Mouse (Mus musculus) bone marrow, adult 2 months (tissue): ENCODE results near the gene 1700056E22Rik. TPM values are rescaled to one million over a fixed set of nuclear protein-coding genes. Genes with fewer than 3 reads are reported as not detected.

Experiments used
- H3K27ac ChIP-seq: fragments of 200-500 bp; 2 replicates; pipeline ENCODE4 v1.5.1; 2012; ENCODE audit warnings: low read depth, mild to moderate bottlenecking, control low read depth, inconsistent platforms, low read length; ENCODE audit not compliant: control insufficient read depth, poor library complexity, insufficient read depth
- H3K4me1 ChIP-seq: fragments of 200-500 bp; 2 replicates; pipeline ENCODE4 v1.6.1; 2011; ENCODE audit warnings: low read length; ENCODE audit not compliant: control insufficient read depth, insufficient read depth
- H3K4me3 ChIP-seq: fragments of 200-500 bp; replicated peaks from 2 replicates; pipeline ENCODE3; 2011; ENCODE audit warnings: mild to moderate bottlenecking, low read depth, low read length, control low read depth; ENCODE audit not compliant: control insufficient read depth
- CTCF ChIP-seq: fragments of 200-500 bp; IDR thresholded peaks from 2 replicates; pipeline ENCODE4 v1.5.1; 2011; ENCODE audit warnings: low read length, control low read depth; ENCODE audit not compliant: control insufficient read depth, insufficient read depth
- POLR2A ChIP-seq: fragments of 200-500 bp; IDR thresholded peaks from 2 replicates; pipeline ENCODE4 v1.6.1; 2011; ENCODE audit warnings: low read depth, mild to moderate bottlenecking, control low read depth, low read length, borderline replicate concordance; ENCODE audit not compliant: control insufficient read depth
- WGBS: fragments of 180-500 bp; shearing (Covaris S2); methylation state at CpG from one replicate; pipeline ENCODE4 v1.1.7; 2018; 5-methylcytosine and 5-hydroxymethylcytosine counted together
- polyA plus RNA-seq: library from polyadenylated mRNA; stranded (reverse); fragments of >200 nt; gene quantifications from 2 replicates; pipeline ENCODE4 v1.2.4, GENCODE M21; 2011; ENCODE audit warnings: low replicate concordance; ENCODE audit not compliant: missing spikeins, insufficient read depth, insufficient read length

Gene 1700056E22Rik
- polyA plus RNA-seq, 1 experiment, result not detected

DNA sequence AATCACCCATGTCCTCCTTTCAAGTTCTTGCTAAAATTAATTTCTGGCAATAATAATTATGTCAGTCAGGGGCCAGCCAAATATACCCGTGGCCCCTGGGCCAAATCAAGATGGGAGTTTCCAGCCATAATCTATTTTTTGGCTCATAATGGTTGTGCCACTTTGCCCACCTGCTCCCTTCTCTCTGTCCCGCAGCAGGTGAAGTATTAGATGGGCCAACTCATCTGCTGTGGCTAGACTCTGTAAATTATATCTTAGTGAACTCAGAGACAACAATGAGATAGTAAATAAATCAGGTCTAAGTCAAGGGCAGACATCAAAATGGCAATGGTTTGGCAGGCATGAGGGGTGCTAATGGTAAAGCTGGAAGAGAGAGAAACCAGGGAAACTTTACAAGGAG, 16.5 kb downstream of the 1700056E22Rik start:
- WGBS, result 72% methylated on average over 2 of the region's 2 CpGs
- TF ChIP-seq CTCF, result no peak
- TF ChIP-seq POLR2A, result no peak
- H3K4me3 ChIP-seq, result no peak overlapping the region
- H3K27ac ChIP-seq, result no peak overlapping the region
- no peaks in the 10 kb centered on the region; the same call in 1 of the 2 replicates for H3K4me1 ChIP-seq

DNA sequence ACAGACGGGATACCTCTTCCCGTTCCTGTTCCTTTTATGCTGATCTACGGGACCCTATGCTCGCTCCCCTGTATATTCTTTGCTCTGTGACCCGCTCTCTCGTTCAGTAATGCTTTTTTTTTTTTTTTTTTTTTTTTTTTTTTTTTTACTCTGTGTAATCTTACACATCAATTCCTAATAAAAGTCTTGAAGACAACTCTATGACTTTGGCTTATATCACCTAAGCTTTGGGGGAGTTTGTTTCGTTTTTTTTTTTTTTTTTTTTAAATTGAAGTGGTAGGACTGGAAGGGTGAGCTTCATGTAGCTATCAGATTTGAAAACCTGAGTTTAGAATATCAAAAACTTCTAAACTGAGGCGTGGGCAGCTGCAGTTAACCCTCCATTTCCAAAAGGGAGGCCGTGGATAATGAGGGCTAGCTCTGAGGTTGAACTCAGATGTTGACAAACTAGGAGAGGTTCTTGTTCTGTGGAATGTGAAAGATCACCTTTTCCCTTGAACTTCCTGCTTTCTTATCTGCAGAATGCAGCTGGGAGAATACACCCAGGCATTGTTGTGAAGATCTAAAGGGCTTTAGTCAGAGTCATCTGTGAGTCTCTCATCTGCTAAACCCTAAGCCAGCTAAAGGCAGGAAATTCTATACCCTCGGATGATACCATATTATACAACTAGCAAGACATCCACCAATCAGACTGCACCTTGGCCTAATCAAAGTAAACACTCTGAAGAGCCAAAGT, 17.9 kb downstream of the 1700056E22Rik start:
- H3K27ac ChIP-seq, result no peak overlapping the region
- WGBS, result 59% methylated on average over 10 of the region's 10 CpGs
- no peak overlapping the region for H3K4me3 ChIP-seq
- no peak for TF ChIP-seq CTCF
- no peak for TF ChIP-seq POLR2A
- no peaks in the 10 kb centered on the region; the same call in 1 of the 2 replicates for H3K4me1 ChIP-seq

DNA sequence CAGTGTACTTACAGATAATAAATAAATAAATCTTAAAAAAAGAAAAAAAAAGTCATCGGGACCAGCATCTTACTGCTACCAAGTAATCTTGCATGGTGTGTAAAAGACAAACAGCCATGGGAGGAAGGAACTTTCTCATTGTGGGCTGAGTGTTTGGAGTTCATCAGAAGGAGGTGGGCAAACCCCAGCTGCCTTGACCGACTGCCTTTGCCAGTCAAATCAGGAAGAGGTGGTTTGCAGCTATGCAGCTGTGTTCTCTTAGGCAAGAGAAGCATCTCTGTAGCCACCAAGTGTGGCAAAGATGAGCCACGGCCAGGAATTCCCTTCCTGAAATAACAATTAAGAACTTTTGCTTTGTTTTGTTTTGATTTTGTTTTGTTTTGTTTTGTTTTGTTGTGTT, 20.0 kb downstream of the 1700056E22Rik start:
- WGBS, result 2% methylated on average over 3 of the region's 3 CpGs
- H3K27ac ChIP-seq, result no peak overlapping the region
- TF ChIP-seq POLR2A, result no peak
- H3K4me1 ChIP-seq, result no peaks in the 10 kb centered on the region; the same call in 1 of the 2 replicates
- no peak overlapping the region for H3K4me3 ChIP-seq

DNA sequence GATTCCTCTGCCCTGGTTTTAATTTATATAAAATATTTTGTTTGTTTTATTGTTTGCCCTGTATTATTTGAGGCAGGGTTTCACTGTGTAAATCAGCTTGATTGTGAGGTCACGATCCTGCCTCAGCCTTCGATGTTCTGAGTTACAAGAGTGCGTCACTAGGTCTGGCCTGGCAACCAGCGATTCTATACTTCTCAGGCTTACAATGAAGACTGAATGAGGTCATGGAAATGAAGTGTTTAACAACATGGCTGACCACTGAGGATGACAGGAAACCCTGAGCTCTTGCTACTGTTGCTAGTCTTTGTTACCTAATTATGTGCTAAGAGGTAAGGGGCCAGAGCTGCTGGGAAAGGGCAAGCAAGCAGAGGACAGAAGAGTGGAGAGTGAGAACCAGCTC, 21.0 kb downstream of the 1700056E22Rik start, which contains the start of gene Dusp10:
Gene Dusp10 (plus strand): TSS at position 197 of the 400 bp plus-strand sequence.
- Histone ChIP-seq H3K4me1 (no peaks in the 10 kb centered on the region; the same call in 1 of the 2 replicates), H3K4me3 (no peak within 1 kb of the TSS), H3K27ac (no peak within 1 kb of the TSS)
- TF ChIP-seq POLR2A, result no peak
- TF ChIP-seq CTCF, result no peak
- WGBS, result 90% methylated on average over 4 of the region's 4 CpGs

DNA sequence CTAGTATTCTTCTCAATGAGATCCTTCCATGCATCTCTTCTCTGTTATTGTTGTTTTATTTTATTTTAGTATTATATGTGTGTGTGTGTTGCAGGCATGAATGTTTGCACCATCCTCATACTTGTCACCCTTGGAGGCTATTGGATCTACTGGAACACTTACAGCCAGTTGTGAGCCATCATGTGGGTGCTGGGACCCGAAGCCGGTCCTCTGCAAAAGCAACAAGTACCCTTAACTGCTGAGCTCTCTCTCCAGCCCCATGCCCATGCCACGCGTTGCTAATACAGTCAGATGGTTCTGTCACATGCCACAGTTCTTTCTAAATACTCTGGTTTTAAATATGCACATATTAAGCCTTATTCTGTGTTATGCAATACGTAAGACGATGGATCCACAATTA, 22.8 kb downstream of the 1700056E22Rik start:
- Histone ChIP-seq H3K27ac (no peak overlapping the region), H3K4me3 (no peak overlapping the region), H3K4me1 (no peaks in the 10 kb centered on the region; the same call in 1 of the 2 replicates)
- no peak for TF ChIP-seq CTCF
- no peak for TF ChIP-seq POLR2A
- 85% methylated on average over 6 of the region's 6 CpGs for WGBS

DNA sequence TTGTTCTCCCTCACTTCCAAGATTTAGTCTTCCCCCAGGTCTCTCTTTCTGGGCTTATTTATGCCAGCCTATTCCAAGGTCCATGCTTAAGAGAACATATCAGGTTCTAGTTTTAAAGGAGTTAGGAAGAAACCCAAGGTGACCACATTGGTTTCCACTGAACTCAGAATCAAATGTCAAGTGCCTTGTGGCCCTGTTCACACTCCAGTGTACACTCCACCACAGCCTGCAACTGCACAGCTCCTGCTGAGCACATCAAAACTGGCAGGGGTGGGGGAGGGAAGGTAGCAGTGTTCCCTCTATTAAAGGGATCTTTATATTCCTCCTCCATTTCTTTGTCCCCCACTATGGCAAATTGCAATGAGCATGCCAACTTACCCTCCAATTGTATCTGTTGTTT, 28.0 kb downstream of the 1700056E22Rik start:
- Histone ChIP-seq H3K4me3 (no peak overlapping the region), H3K27ac (no peak overlapping the region), H3K4me1 (no peaks in the 10 kb centered on the region; the same call in 1 of the 2 replicates)
- TF ChIP-seq POLR2A (no peak), CTCF (no peak)

DNA sequence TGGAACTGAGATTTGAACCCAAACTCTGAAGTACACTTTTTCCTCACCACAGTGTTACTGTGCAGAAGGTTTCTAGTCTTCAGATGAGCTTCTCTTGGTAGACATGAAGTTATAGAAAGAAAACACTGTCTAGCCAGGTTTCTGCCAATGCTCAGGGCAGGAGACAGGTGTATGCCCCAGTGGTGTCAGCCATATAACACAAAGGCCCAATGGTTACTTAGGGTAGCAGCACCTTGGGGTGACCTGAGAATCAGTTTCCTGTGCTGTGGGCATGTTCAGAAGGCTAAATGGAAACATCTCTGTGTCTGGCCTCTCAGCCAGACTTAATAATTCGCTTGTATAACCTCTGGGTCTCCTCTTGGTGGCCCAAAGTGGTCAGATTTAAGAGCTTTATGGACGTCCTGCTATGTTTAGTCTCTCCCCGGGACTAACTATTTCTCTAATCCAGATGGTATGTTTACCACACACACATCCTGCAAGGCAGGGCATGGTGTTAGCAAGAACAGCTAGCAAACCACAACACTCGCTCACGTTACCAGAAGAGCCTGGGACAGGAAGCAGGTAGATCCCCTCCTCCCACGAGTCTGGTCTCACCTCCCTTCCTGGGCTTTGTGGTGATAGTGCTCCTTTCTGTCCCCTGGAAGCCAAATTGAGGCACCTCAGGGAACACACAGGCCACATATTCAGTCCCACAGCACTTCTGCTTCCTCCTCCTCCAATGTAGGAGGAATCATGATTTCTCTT, 28.6 kb downstream of the 1700056E22Rik start:
- H3K4me1 ChIP-seq, result no peaks in the 10 kb centered on the region; the same call in 1 of the 2 replicates
- no peak overlapping the region for H3K27ac ChIP-seq
- no peak overlapping the region for H3K4me3 ChIP-seq
- TF ChIP-seq CTCF (no peak), POLR2A (no peak)
- WGBS, result 3% methylated on average over 6 of the region's 6 CpGs

DNA sequence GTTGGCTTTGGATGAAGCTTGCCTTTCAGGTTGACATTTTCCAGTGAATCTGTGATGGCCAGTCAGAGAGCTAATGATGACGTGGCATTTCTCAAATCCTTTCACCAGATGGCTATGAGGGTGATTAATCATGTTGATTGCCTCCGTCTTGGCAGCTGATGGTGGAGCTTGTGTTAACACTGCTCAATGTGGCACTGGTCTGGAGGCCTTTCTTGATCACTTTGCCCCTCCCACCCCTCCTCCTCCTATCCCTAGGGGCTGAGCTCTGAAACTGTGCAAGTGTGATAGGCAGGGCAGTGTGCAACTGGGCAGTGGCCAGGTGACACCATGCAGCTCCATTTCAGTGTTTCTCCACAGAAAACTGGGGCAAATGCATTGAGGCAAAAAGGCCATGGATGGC, 29.8 kb downstream of the 1700056E22Rik start:
- WGBS, result 72% methylated on average over 2 of the region's 2 CpGs
- Histone ChIP-seq H3K4me1 (no peaks in the 10 kb centered on the region; the same call in 1 of the 2 replicates), H3K4me3 (no peak overlapping the region), H3K27ac (no peak overlapping the region)
- no peak for TF ChIP-seq POLR2A
- TF ChIP-seq CTCF, result no peak
